Mouse (Mus musculus) stomach, postnatal 0 days (tissue): ENCODE measurements around the gene Gm10518. TPM values are rescaled to one million over a fixed set of nuclear protein-coding genes. Genes with fewer than 3 reads are reported as not detected.

Source experiments
- ATAC-seq: fragments of 200-750 bp; cut with Nextera tagmentation; 2 replicates; pipeline ENCODE4 v1.8.0; 2017; ENCODE audit not compliant: low FRiP score, low TSS enrichment
- DNase-seq: peaks from one replicate; pipeline ENCODE4 v3.0.0-alpha.2; 2016; ENCODE audit warnings: low spot score
- H3K27ac ChIP-seq: fragments of 300-500 bp; sonication (generic); replicated peaks from 2 replicates; pipeline ENCODE4 v1.5.1; 2014; ENCODE audit warnings: mild to moderate bottlenecking, control low read depth
- H3K27me3 ChIP-seq: fragments of 300-500 bp; sonication (generic); 2 replicates; pipeline ENCODE4 v1.6.1; 2014; ENCODE audit warnings: low read length; ENCODE audit not compliant: control insufficient read depth, insufficient read depth
- H3K36me3 ChIP-seq: fragments of 300-500 bp; sonication (generic); 2 replicates; pipeline ENCODE4 v1.6.1; 2014; ENCODE audit warnings: low read length, mixed read lengths; ENCODE audit not compliant: control insufficient read depth, insufficient read depth
- H3K4me1 ChIP-seq: fragments of 300-500 bp; sonication (generic); replicated peaks from 2 replicates; pipeline ENCODE4 v1.6.1; 2014; ENCODE audit warnings: antibody characterized with exemption; ENCODE audit not compliant: control insufficient read depth, insufficient read depth
- H3K4me2 ChIP-seq: fragments of 300-500 bp; sonication (generic); replicated peaks from 2 replicates; pipeline ENCODE4 v1.6.1; 2014; ENCODE audit warnings: low read depth, mild to moderate bottlenecking, control low read depth, moderate library complexity
- H3K4me3 ChIP-seq: fragments of 300-500 bp; sonication (generic); 2 replicates; pipeline ENCODE4 v1.5.1; 2014; ENCODE audit warnings: low read depth, low read length, control low read depth
- H3K9ac ChIP-seq: fragments of 300-500 bp; sonication (generic); 2 replicates; pipeline ENCODE4 v1.6.1; 2014; ENCODE audit warnings: mild to moderate bottlenecking, low read length, control low read depth, mixed read lengths
- H3K9me3 ChIP-seq: fragments of 300-500 bp; sonication (generic); 2 replicates; pipeline ENCODE4 v1.6.1; 2016; ENCODE audit warnings: low read length; ENCODE audit not compliant: control insufficient read depth
- CTCF ChIP-seq: IDR thresholded peaks from 2 replicates; pipeline ENCODE4 v1.5.1; 2016; ENCODE audit warnings: antibody characterized with exemption, low read depth, mild to moderate bottlenecking, moderate library complexity
- EP300 ChIP-seq: optimal IDR thresholded peaks from 2 replicates; pipeline ENCODE3; 2016; ENCODE audit warnings: antibody characterized with exemption
- WGBS: fragments of 180-500 bp; shearing (Covaris S2); extraction: QIAGEN DNeasy Blood & Tissue Kit; methylation state at CpG from one replicate; pipeline ENCODE4 v1.1.7; 2014; 5-methylcytosine and 5-hydroxymethylcytosine counted together
- polyA plus RNA-seq: library from polyadenylated mRNA; unstranded; fragments of >200 nt; fragmentation: Nextera tagmentation; extraction: Ambion mirVana; gene quantifications from 2 replicates; pipeline ENCODE4 v1.2.1, GENCODE M21; 2015

Gene Gm10518
- polyA plus RNA-seq, 1 experiment from 2014 or later, result 0.10 TPM

DNA sequence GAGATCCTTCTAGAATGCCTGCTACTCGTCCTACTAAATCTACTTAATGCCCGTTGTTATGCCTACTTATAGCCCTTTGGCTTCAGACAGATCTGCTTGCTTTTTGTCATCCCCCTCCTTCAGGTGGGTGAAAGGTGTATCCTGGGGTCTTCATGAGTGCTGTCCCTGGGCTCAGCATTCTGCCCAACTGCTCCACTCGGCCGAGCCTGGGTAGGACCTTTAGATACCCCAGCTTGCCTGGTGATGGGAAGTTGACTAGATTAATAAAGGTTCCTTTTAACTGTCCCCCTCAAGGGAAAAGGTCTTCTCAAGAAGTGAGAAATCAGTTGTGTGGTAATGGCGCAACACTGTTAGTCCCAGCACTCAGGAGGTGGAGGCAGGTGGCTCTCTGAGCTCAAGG, 24.9 kb downstream of the Gm10518 start:
- no peak overlapping the region for H3K4me3 ChIP-seq
- no peaks in the 10 kb centered on the region for H3K9me3 ChIP-seq
- TF ChIP-seq EP300 (no peak), CTCF (no peak)
- WGBS, result 92% methylated on average over 5 of the region's 5 CpGs
- H3K27ac ChIP-seq, result no peak overlapping the region
- no peaks in the 10 kb centered on the region for H3K4me1 ChIP-seq
- H3K4me2 ChIP-seq, result no peak overlapping the region
- H3K9ac ChIP-seq, result no peak overlapping the region
- no peak for ATAC-seq
- no peaks in the 10 kb centered on the region for H3K36me3 ChIP-seq
- no peaks in the 10 kb centered on the region for H3K27me3 ChIP-seq
- no peak for DNase-seq

DNA sequence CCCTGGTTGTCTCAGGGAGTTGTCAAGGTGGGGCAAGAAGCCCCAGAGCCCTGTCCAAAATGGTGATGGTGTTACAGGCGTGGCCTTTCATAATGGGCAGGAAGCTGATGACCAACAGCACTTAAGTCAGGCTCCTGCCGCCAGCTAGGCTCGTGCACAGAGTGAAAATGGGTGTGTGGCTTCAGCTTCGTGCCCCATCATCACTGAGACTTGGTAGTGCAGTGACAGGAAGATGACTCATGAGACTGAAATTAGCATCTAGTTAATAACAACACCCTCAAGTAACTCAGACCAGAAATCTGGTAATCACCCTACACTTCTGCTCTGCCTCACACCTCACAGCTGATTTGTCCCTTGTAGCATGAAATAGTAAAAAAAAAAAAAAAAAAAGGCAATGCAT, 25.7 kb downstream of the Gm10518 start:
- H3K4me1 ChIP-seq, result no peaks in the 10 kb centered on the region
- no peak for ATAC-seq

DNA sequence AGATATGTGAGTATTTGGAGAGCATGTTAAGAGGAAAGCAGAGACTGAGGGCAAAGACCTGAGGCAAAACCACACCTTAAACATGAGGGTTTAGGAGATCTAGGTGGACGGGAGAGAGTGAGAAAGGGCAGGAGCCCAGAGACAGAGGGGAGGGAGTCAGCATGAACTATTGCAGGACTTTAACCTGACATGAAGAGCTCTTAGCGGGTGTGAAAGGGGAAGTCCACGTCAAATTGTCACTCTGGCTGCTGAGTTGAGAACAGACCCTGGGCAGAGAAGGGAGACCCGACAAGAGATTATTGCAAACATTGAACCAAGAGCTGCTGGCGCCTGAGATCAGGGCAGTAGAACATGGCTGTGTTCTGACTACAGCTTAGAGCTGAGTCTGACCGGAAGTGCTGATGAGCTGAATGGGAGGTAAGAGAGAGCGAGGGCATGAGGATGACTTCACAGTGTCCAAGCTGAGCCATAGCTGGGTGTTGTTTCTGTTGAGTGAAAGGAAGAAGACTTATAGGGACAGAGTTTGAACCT, 29.6 kb downstream of the Gm10518 start:
- no peak for DNase-seq
- Histone ChIP-seq H3K36me3 (no peaks in the 10 kb centered on the region), H3K4me1 (no peaks in the 10 kb centered on the region), H3K27ac (no peak overlapping the region), H3K9me3 (no peaks in the 10 kb centered on the region), H3K27me3 (no peaks in the 10 kb centered on the region), H3K4me3 (no peak overlapping the region), H3K9ac (no peak overlapping the region), H3K4me2 (no peak overlapping the region)
- WGBS, result 79% methylated on average over 7 of the region's 7 CpGs
- TF ChIP-seq EP300 (no peak), CTCF (no peak)
- ATAC-seq, result no peak

More for the DNA sequence above, 25.7 kb downstream of the Gm10518 start:
- no peak for TF ChIP-seq CTCF
- H3K27ac ChIP-seq, result no peak overlapping the region
- no peak overlapping the region for H3K4me3 ChIP-seq
- H3K9me3 ChIP-seq, result no peaks in the 10 kb centered on the region
- no peaks in the 10 kb centered on the region for H3K36me3 ChIP-seq
- 64% methylated on average over 4 of the region's 4 CpGs for WGBS
- DNase-seq, result no peak
- H3K9ac ChIP-seq, result no peak overlapping the region
- H3K27me3 ChIP-seq, result no peaks in the 10 kb centered on the region
- no peak overlapping the region for H3K4me2 ChIP-seq

DNA sequence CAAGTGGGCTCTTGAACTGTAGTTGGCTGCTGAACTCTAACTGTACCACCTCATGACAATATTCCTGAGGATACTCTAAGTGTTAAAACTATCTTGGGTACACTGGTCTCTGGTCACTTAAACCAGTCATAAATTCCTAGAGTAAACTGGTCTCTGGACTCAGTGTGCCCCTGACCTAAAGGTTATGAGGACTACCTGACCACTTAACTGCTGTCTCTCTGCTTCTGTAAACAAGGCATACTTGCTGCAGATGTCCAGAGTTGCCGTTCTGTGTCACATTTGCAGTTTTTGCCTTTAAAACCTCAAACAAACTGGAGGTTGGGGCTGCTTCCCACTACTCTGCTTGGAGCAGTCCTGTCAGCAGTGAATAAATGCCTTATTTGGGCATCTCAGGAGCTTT, 30.4 kb downstream of the Gm10518 start:
- Histone ChIP-seq H3K4me2 (no peak overlapping the region), H3K9me3 (no peaks in the 10 kb centered on the region), H3K36me3 (no peaks in the 10 kb centered on the region), H3K27me3 (no peaks in the 10 kb centered on the region), H3K4me1 (no peaks in the 10 kb centered on the region), H3K4me3 (no peak overlapping the region), H3K9ac (no peak overlapping the region), H3K27ac (no peak overlapping the region)
- ATAC-seq, result no peak
- no peak for TF ChIP-seq CTCF
- WGBS, result 50% methylated on average over 1 of the region's 1 CpGs
- no peak for DNase-seq

DNA sequence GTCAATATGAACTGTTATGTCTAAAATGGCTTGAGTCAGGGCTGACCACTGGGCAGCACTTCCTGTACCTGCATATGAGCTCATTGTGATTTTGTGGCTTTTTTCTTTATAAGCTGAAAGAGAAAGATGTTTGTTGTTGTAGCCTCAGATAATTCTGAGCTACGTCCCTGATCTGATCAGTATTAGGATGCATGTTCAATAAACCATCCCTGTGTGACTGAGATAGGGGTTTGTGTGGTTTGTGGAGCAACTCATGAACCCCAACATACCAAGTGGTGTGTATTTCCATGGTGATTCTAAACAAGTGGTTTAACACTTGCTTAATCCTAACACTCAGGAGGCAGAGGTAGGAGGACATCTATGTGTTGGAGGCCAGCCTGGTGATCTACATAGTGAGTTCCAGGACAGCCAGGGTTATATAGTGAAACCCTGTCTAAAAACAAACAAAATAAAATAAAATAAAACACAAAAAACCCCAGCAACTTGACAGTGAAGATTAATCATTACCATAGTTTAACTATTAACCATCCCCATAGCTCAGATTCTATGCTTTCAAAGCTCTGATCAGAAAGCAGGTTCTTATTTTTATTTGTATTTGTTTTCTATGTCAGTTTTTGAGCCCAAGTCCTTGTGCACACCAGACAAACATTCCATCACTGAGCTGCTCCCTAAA, 32.7 kb downstream of the Gm10518 start:
- Histone ChIP-seq H3K27ac (no peak overlapping the region), H3K4me1 (no peaks in the 10 kb centered on the region), H3K4me3 (no peak overlapping the region), H3K36me3 (no peaks in the 10 kb centered on the region), H3K9ac (no peak overlapping the region), H3K4me2 (no peak overlapping the region), H3K27me3 (no peaks in the 10 kb centered on the region), H3K9me3 (no peaks in the 10 kb centered on the region)
- no peak for DNase-seq
- WGBS, result 83% methylated on average over 1 of the region's 1 CpGs
- TF ChIP-seq EP300, result no peak
- no peak for TF ChIP-seq CTCF
- no peak for ATAC-seq
